Mouse (Mus musculus): ENCODE results near the gene Diaph3.

- no peak for TF ChIP-seq CTCF (IDR thresholded peaks at IDR 0.05; ENCODE audit: low read depth)
- no peak for TF ChIP-seq EP300 (IDR thresholded peaks at IDR 0.05; ENCODE audit: low read depth)
These were observed 404.4 kb downstream of the Diaph3 start for GRCm38 (mm10) chr14:86736646-86737045.

All from heart, postnatal 0 days (tissue).